Mouse (Mus musculus) mouse trophoblast stem cell (cell line): ENCODE data around the gene Ankrd1.

Experiments
- in situ Hi-C, 2 experiments: fragments of 300-500 bp; cut with MseI, MboI; formaldehyde crosslinking; loops; 2 replicates in 1 of 2; 3 replicates in 1 of 2; pipeline ENCODE4 v1.15.1; 2025

The Ankrd1 gene

GRCm38 (mm10) chr19:36110465-36110864 is 9.4 kb downstream of the Ankrd1 start:
- in situ Hi-C loops, result loop anchor here in 1 of 2 experiments (10.0 kb wide), 1 partner anchor 334 kb away; no protein-coding TSS in a partner anchor

- in situ Hi-C loops, result no loop called here
Observed at GRCm38 (mm10) chr19:36109318-36109944, 10.5 kb downstream of the Ankrd1 start.

GRCm38 (mm10) chr19:36103909-36104308 is 16.0 kb downstream of the Ankrd1 start:
- in situ Hi-C loops, result no loop called here

- in situ Hi-C loops, result no loop called here
Observed at GRCm38 (mm10) chr19:36098916-36099315, 21.0 kb downstream of the Ankrd1 start.

- in situ Hi-C loops, result no loop called here
Observed at GRCm38 (mm10) chr19:36098265-36098664, 21.6 kb downstream of the Ankrd1 start.

- in situ Hi-C loops, result no loop called here
Observed at GRCm38 (mm10) chr19:36097194-36097593, 22.7 kb downstream of the Ankrd1 start.

- in situ Hi-C loops, result no loop called here
Observed at GRCm38 (mm10) chr19:36090781-36091180, 29.1 kb downstream of the Ankrd1 start.

- in situ Hi-C loops, result no loop called here
Observed at GRCm38 (mm10) chr19:36083262-36084225, 36.4 kb downstream of the Ankrd1 start, which contains the start of gene Rpp30. Rpp30 (plus strand) TSS chr19:36083716.

- in situ Hi-C loops, result no loop called here
Observed at GRCm38 (mm10) chr19:36082606-36083261, 37.2 kb downstream of the Ankrd1 start.

- in situ Hi-C loops, result no loop called here
Observed at GRCm38 (mm10) chr19:36062801-36063529, 56.9 kb downstream of the Ankrd1 start.
